Mouse (Mus musculus) lung, embryonic 14.5 days (tissue): ENCODE data around the gene Ssh2. TPM values are rescaled to one million over a fixed set of nuclear protein-coding genes. Genes with fewer than 3 reads are reported as not detected.

Source experiments
- ATAC-seq: fragments of 200-750 bp; cut with Nextera tagmentation; 2 replicates; pipeline ENCODE4 v1.8.0; 2017; ENCODE audit warnings: mild to moderate bottlenecking, moderate TSS enrichment, moderate library complexity; ENCODE audit not compliant: insufficient read depth
- DNase-seq: peaks from one replicate; pipeline ENCODE4 v3.0.0-alpha.2; 2015
- H3K27ac ChIP-seq: fragments of 300-500 bp; sonication (generic); 2 replicates; pipeline ENCODE4 v1.5.1; 2014; ENCODE audit warnings: low read depth, mild to moderate bottlenecking, moderate library complexity
- H3K27me3 ChIP-seq: fragments of 300-500 bp; sonication (generic); 2 replicates; pipeline ENCODE4 v1.6.1; 2014; ENCODE audit warnings: low read length, control low read depth; ENCODE audit not compliant: insufficient read depth
- H3K36me3 ChIP-seq: fragments of 300-500 bp; sonication (generic); 2 replicates; pipeline ENCODE4 v1.6.1; 2014; ENCODE audit warnings: control low read depth; ENCODE audit not compliant: insufficient read depth
- H3K4me1 ChIP-seq: fragments of 300-500 bp; sonication (generic); 2 replicates; pipeline ENCODE4 v1.6.1; 2014; ENCODE audit warnings: antibody characterized with exemption, control low read depth; ENCODE audit not compliant: insufficient read depth
- H3K4me2 ChIP-seq: fragments of 300-500 bp; sonication (generic); 2 replicates; pipeline ENCODE4 v1.6.1; 2014; ENCODE audit warnings: mild to moderate bottlenecking
- H3K4me3 ChIP-seq: fragments of 300-500 bp; sonication (generic); 2 replicates; pipeline ENCODE4 v1.5.1; 2014; ENCODE audit warnings: low read depth, low read length
- H3K9ac ChIP-seq: fragments of 300-500 bp; sonication (generic); 2 replicates; pipeline ENCODE4 v1.6.1; 2014
- H3K9me3 ChIP-seq: fragments of 300-500 bp; sonication (generic); 2 replicates; pipeline ENCODE4 v1.6.1; 2016; ENCODE audit warnings: low read depth, low read length, control low read depth
- CTCF ChIP-seq: IDR thresholded peaks from 2 replicates; pipeline ENCODE4 v1.5.1; 2016; ENCODE audit warnings: antibody characterized with exemption, low read depth
- WGBS: fragments of 180-500 bp; shearing (Covaris S2); extraction: QIAGEN DNeasy Blood & Tissue Kit; methylation state at CpG from one replicate; pipeline ENCODE4 v1.1.7; 2014; 5-methylcytosine and 5-hydroxymethylcytosine counted together
- polyA plus RNA-seq: library from polyadenylated mRNA; unstranded; fragments of >200 nt; fragmentation: Nextera tagmentation; extraction: Ambion mirVana; gene quantifications from 2 replicates; pipeline ENCODE4 v1.2.1, GENCODE M21; 2014

Gene Ssh2
- polyA plus RNA-seq, 1 experiment from 2014 or later, result 13.8 TPM

DNA sequence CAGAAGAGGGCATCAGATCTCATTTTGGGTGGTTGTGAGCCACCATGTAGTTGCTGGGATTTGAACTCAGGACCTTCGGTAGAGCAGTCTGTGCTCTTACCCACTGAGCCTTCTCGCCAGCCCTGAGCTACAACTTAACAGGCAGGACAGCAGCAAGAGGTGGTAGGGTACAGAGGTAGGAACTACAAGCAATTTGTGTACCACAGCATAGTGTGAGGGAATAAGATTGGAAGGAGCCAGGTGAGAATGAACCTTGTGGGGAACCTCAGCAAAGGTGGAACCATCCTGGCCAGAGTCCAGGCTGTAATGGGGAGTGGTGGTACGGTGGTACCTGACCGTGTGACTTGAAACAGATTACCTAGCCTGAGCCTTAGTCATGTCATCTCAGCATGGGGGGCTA lies 285.9 kb downstream of the Ssh2 start:
- Histone ChIP-seq H3K36me3 (peaks cover 79% of the 10 kb centered on the region), H3K4me3 (no peak overlapping the region), H3K4me1 (peaks cover 7% of the 10 kb centered on the region), H3K9me3 (no peaks in the 10 kb centered on the region), H3K9ac (no peak overlapping the region), H3K4me2 (no peak overlapping the region), H3K27ac (no peak overlapping the region), H3K27me3 (no peaks in the 10 kb centered on the region)
- no peak for TF ChIP-seq CTCF
- DNase-seq (no peak), ATAC-seq (no peak)
- WGBS, result 92% methylated on average over 4 of the region's 4 CpGs

DNA sequence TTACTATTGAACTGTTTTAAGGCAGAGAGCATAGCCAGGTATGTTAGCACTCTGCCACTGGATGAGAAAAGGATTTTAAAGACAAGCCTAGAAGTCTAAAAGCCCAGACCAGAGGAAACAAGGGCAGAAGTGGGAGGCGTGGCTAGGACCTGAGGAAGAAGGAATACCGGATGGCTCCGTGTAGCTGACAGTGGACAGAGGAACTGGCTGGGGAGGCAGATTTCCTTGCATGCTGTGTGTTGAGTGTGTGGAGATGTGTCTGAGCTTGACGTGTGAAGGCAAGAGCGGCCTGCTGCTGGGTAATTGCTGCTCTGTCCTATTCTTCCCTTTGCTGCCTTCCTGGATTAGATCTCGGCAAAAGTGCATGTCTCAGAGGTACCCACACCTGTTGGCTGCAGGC lies 286.4 kb downstream of the Ssh2 start:
- no peak for TF ChIP-seq CTCF
- Histone ChIP-seq H3K9ac (no peak overlapping the region), H3K4me3 (no peak overlapping the region), H3K27me3 (no peaks in the 10 kb centered on the region), H3K9me3 (no peaks in the 10 kb centered on the region), H3K4me1 (peaks cover 3% of the 10 kb centered on the region; the same call in 1 of the 2 replicates), H3K27ac (no peak overlapping the region), H3K4me2 (no peak overlapping the region), H3K36me3 (peaks cover 84% of the 10 kb centered on the region)
- DNase-seq (no peak), ATAC-seq (no peak)
- WGBS, result 67% methylated on average over 6 of the region's 6 CpGs

DNA sequence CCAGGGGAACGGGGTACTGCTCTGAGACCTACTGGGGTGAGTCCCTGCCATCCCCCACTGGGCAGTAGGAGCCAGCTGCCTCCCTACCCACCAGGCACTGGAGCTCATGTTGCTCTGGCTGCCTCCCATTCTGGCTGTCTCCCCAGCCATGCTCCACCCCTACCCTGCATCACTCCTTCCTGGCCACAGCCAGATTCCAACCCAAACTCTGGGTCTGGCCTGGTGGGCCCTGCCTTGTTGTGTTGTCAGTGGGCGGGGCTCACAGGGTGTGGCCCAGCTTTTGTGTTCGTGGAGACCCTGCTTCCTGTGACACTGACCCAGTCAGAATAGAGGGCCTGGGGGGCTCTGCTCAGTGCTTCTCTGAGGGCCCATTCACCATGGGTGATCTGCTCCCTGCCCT lies 287.4 kb downstream of the Ssh2 start:
- H3K4me1 ChIP-seq, result peaks cover 4% of the 10 kb centered on the region; the same call in 1 of the 2 replicates
- no peak for ATAC-seq
- no peak overlapping the region for H3K9ac ChIP-seq
- peaks cover 89% of the 10 kb centered on the region for H3K36me3 ChIP-seq
- H3K27me3 ChIP-seq, result no peaks in the 10 kb centered on the region
- WGBS, result 77% methylated on average over 3 of the region's 3 CpGs
- no peak overlapping the region for H3K4me3 ChIP-seq
- no peak for DNase-seq
- H3K4me2 ChIP-seq, result no peak overlapping the region
- no peak overlapping the region for H3K27ac ChIP-seq
- TF ChIP-seq CTCF, result no peak
- H3K9me3 ChIP-seq, result no peaks in the 10 kb centered on the region

DNA sequence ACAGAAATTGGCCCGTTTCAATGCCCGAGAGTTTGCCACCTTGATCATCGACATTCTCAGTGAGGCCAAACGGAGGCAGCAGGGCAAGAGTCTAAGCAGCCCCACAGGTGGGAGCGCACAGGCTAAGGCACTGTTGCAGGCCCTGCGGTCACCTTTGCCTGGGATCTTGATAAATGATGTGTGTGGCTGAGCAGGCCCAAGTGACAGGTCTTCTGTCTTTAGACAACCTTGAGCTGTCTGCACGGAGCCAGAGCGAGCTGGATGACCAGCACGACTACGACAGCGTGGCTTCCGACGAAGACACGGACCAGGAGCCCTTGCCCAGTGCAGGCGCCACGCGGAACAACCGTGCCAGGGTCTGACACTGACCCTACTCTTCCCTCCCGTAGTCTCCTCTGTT lies 288.3 kb downstream of the Ssh2 start:
- no peak for ATAC-seq
- Histone ChIP-seq H3K27ac (no peak overlapping the region), H3K4me3 (no peak overlapping the region), H3K36me3 (peaks cover 90% of the 10 kb centered on the region), H3K9ac (no peak overlapping the region), H3K4me1 (peaks cover 5% of the 10 kb centered on the region; the same call in 1 of the 2 replicates), H3K4me2 (no peak overlapping the region), H3K9me3 (no peaks in the 10 kb centered on the region), H3K27me3 (no peaks in the 10 kb centered on the region)
- TF ChIP-seq CTCF, result no peak
- no peak for DNase-seq
- 87% methylated on average over 19 of the region's 19 CpGs for WGBS

DNA sequence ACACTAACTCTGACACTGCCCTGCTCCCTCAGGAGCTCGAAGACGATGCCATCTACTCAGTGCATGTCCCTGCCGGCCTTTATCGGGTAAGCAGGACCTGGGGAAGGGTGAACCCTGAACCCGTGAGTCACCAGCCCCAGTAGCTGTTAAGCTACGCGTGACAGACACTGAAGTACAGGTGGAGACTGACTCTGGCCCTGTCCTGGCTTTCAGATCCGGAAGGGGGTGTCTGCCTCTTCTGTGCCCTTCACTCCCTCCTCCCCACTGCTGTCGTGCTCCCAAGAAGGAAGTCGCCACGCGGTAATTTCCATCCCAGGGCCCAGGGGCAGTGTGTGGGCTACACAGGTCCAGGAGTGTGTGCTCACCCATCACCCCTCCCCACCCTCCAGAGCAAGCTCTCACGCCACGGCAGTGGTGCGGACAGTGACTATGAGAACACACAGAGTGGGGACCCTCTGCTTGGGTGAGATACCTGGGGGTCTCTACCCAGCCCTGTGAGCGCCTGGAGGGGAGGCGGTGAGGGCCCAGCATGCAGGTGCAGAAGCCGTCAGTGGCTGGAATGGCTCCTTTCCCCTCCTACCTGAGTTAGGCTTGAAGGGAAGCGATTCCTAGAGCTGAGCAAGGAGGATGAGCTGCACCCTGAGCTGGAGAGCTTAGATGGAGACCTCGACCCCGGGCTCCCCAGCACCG lies 289.3 kb downstream of the Ssh2 start:
- Histone ChIP-seq H3K4me3 (no peak overlapping the region), H3K36me3 (peaks cover 87% of the 10 kb centered on the region), H3K27ac (no peak overlapping the region), H3K4me1 (peaks cover 5% of the 10 kb centered on the region; the same call in 1 of the 2 replicates), H3K9ac (no peak overlapping the region), H3K4me2 (no peak overlapping the region), H3K9me3 (no peaks in the 10 kb centered on the region), H3K27me3 (no peaks in the 10 kb centered on the region)
- no peak for DNase-seq
- no peak for ATAC-seq
- 87% methylated on average over 22 of the region's 22 CpGs for WGBS
- no peak for TF ChIP-seq CTCF

DNA sequence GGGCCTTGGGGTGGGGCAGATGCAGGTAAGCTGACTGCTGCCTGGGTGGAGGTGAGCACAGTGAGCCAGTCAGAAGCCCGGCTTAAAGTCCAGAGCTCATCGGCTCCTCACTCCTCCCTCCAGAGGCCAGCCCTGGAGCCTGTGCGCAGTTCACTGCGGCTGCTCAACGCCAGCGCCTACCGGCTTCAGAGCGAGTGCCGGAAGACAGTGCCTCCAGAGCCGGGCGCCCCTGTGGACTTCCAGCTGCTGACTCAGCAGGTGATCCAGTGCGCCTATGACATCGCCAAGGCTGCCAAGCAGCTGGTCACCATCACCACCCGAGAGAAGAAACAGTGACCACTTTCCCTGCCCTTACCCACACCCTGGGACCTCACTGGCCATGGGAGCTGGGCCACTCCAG lies 290.2 kb downstream of the Ssh2 start:
- Histone ChIP-seq H3K27ac (no peak overlapping the region), H3K4me3 (no peak overlapping the region), H3K27me3 (no peaks in the 10 kb centered on the region), H3K9ac (no peak overlapping the region), H3K36me3 (peaks cover 84% of the 10 kb centered on the region), H3K9me3 (no peaks in the 10 kb centered on the region), H3K4me1 (peaks cover 5% of the 10 kb centered on the region; the same call in 1 of the 2 replicates), H3K4me2 (no peak overlapping the region)
- no peak for TF ChIP-seq CTCF
- WGBS, result 84% methylated on average over 14 of the region's 14 CpGs
- no peak for ATAC-seq
- no peak for DNase-seq

DNA sequence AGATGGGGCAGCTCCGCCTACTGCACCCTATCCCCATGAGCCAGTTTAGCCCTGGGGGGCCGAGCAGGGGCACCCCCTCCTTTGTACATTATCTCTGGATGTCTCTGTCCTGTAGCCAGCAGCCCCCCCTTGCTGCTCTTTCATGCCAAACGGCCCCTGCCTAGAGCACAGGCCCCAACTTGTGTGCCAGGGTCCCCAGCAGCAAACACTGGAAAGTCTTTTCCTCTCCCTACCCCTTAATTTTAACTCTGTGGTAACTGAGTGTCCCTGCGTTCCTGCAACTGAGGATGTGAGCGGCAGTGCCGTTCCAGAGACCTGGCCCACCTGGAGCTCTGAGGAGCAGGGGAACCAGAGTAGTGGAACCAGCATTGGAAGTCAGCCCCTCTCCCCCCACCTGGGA lies 290.9 kb downstream of the Ssh2 start:
- no peak overlapping the region for H3K9ac ChIP-seq
- 77% methylated on average over 6 of the region's 6 CpGs for WGBS
- H3K4me2 ChIP-seq, result no peak overlapping the region
- H3K27me3 ChIP-seq, result no peaks in the 10 kb centered on the region
- peaks cover 79% of the 10 kb centered on the region for H3K36me3 ChIP-seq
- DNase-seq (no peak), ATAC-seq (no peak)
- H3K4me3 ChIP-seq, result no peak overlapping the region
- H3K27ac ChIP-seq, result no peak overlapping the region
- peaks cover 8% of the 10 kb centered on the region; the same call in 1 of the 2 replicates for H3K4me1 ChIP-seq
- TF ChIP-seq CTCF, result no peak
- no peaks in the 10 kb centered on the region for H3K9me3 ChIP-seq
